Mouse (Mus musculus) hindbrain, embryonic 14.5 days (tissue): Measurements from ENCODE around the gene Pard3. TPM values are rescaled to one million over a fixed set of nuclear protein-coding genes. Genes with fewer than 3 reads are reported as not detected.

Experiments used
- ATAC-seq: fragments of 200-750 bp; cut with Nextera tagmentation; 2 replicates; pipeline ENCODE4 v1.8.0; 2017; ENCODE audit warnings: moderate number of reproducible peaks, mild to moderate bottlenecking, moderate TSS enrichment, moderate library complexity; ENCODE audit not compliant: low FRiP score
- DNase-seq: peaks from one replicate; pipeline ENCODE4 v3.0.0-alpha.2; 2015; ENCODE audit warnings: low spot score
- H3K27ac ChIP-seq: fragments of 300-500 bp; sonication (generic); 2 replicates; pipeline ENCODE4 v1.5.1; 2014; ENCODE audit warnings: mild to moderate bottlenecking, moderate library complexity
- H3K27me3 ChIP-seq: fragments of 300-500 bp; sonication (generic); 2 replicates; pipeline ENCODE4 v1.6.1; 2014; ENCODE audit warnings: mild to moderate bottlenecking, low read length, mixed read lengths; ENCODE audit not compliant: control insufficient read depth, insufficient read depth
- H3K36me3 ChIP-seq: fragments of 300-500 bp; sonication (generic); replicated peaks from 2 replicates; pipeline ENCODE4 v1.6.1; 2014; ENCODE audit not compliant: control insufficient read depth, insufficient read depth
- H3K4me1 ChIP-seq: fragments of 300-500 bp; sonication (generic); replicated peaks from 2 replicates; pipeline ENCODE4 v1.6.1; 2014; ENCODE audit warnings: antibody characterized with exemption, low read length, mixed read lengths; ENCODE audit not compliant: control insufficient read depth, insufficient read depth
- H3K4me2 ChIP-seq: fragments of 300-500 bp; sonication (generic); replicated peaks from 2 replicates; pipeline ENCODE4 v1.6.1; 2014; ENCODE audit warnings: mild to moderate bottlenecking, moderate library complexity
- H3K4me3 ChIP-seq: fragments of 300-500 bp; sonication (generic); replicated peaks from 2 replicates; pipeline ENCODE4 v1.5.1; 2014; ENCODE audit warnings: mild to moderate bottlenecking, low read length
- H3K9ac ChIP-seq: fragments of 300-500 bp; sonication (generic); 2 replicates; pipeline ENCODE4 v1.6.1; 2014
- H3K9me3 ChIP-seq: fragments of 300-500 bp; sonication (generic); 2 replicates; pipeline ENCODE4 v1.6.1; 2016; ENCODE audit warnings: low read length; ENCODE audit not compliant: control insufficient read depth
- WGBS: fragments of 180-500 bp; shearing (Covaris S2); extraction: QIAGEN DNeasy Blood & Tissue Kit; methylation state at CpG from one replicate; pipeline ENCODE4 v1.1.7; 2014; 5-methylcytosine and 5-hydroxymethylcytosine counted together
- polyA plus RNA-seq: library from polyadenylated mRNA; unstranded; fragments of >200 nt; fragmentation: Nextera tagmentation; extraction: Ambion mirVana; gene quantifications from 2 replicates; pipeline ENCODE4 v1.2.1, GENCODE M21; 2014

Pard3 gene
- polyA plus RNA-seq, 1 experiment from 2014 or later = 25.5 TPM

- H3K9me3 ChIP-seq = no peaks in the 10 kb centered on the region
- ATAC-seq (no peak), DNase-seq (no peak)
- no peak overlapping the region for H3K27ac ChIP-seq
- H3K4me1 ChIP-seq = peaks cover 51% of the 10 kb centered on the region
- H3K36me3 ChIP-seq = no peaks in the 10 kb centered on the region
- WGBS = 83% methylated on average over 7 of the region's 7 CpGs
- no peak overlapping the region for H3K4me2 ChIP-seq
- no peaks in the 10 kb centered on the region for H3K27me3 ChIP-seq
- H3K9ac ChIP-seq = no peak overlapping the region
- H3K4me3 ChIP-seq = no peak overlapping the region
Measured at GRCm38 (mm10) chr8:127076511-127076910, 12.8 kb downstream of the Pard3 start.

- H3K36me3 ChIP-seq = no peaks in the 10 kb centered on the region
- H3K4me2 ChIP-seq = no peak overlapping the region
- no peaks in the 10 kb centered on the region for H3K27me3 ChIP-seq
- no peak overlapping the region for H3K27ac ChIP-seq
- 57% methylated on average over 5 of the region's 5 CpGs for WGBS
- H3K4me3 ChIP-seq = no peak overlapping the region
- H3K9me3 ChIP-seq = no peaks in the 10 kb centered on the region
- H3K9ac ChIP-seq = no peak overlapping the region
- peaks cover 48% of the 10 kb centered on the region for H3K4me1 ChIP-seq
- DNase-seq (peak; percentile 23), ATAC-seq (no peak)
Measured at GRCm38 (mm10) chr8:127079244-127079805, 15.6 kb downstream of the Pard3 start.

- no peak overlapping the region for H3K9ac ChIP-seq
- H3K36me3 ChIP-seq = no peaks in the 10 kb centered on the region
- no peak for DNase-seq
- no peak for ATAC-seq
- no peak overlapping the region for H3K4me2 ChIP-seq
- H3K4me3 ChIP-seq = no peak overlapping the region
- 90% methylated on average over 3 of the region's 3 CpGs for WGBS
- no peaks in the 10 kb centered on the region for H3K27me3 ChIP-seq
- no peaks in the 10 kb centered on the region for H3K9me3 ChIP-seq
- no peak overlapping the region for H3K27ac ChIP-seq
- H3K4me1 ChIP-seq = peaks cover 39% of the 10 kb centered on the region
Measured at GRCm38 (mm10) chr8:127081297-127081696, 17.6 kb downstream of the Pard3 start.

GRCm38 (mm10) chr8:127082486-127082885, 18.8 kb downstream of the Pard3 start:
- Histone ChIP-seq H3K4me1 (peaks cover 39% of the 10 kb centered on the region), H3K4me2 (no peak overlapping the region), H3K4me3 (no peak overlapping the region), H3K27me3 (no peaks in the 10 kb centered on the region), H3K9me3 (no peaks in the 10 kb centered on the region), H3K9ac (no peak overlapping the region), H3K27ac (no peak overlapping the region), H3K36me3 (no peaks in the 10 kb centered on the region)
- 29% methylated on average over 2 of the region's 2 CpGs for WGBS
- no peak for ATAC-seq
- DNase-seq = no peak

- H3K27me3 ChIP-seq = no peaks in the 10 kb centered on the region
- peaks cover 40% of the 10 kb centered on the region for H3K4me1 ChIP-seq
- no peak overlapping the region for H3K4me3 ChIP-seq
- no peak for DNase-seq
- H3K9ac ChIP-seq = no peak overlapping the region
- no peak overlapping the region for H3K4me2 ChIP-seq
- no peak overlapping the region for H3K27ac ChIP-seq
- ATAC-seq = no peak
- no peaks in the 10 kb centered on the region for H3K9me3 ChIP-seq
- no peaks in the 10 kb centered on the region for H3K36me3 ChIP-seq
- WGBS = 96% methylated on average over 6 of the region's 6 CpGs
Measured at GRCm38 (mm10) chr8:127084565-127084964, 20.9 kb downstream of the Pard3 start.

GRCm38 (mm10) chr8:127087434-127087833, 23.7 kb downstream of the Pard3 start:
- Histone ChIP-seq H3K4me1 (peaks cover 26% of the 10 kb centered on the region), H3K27ac (no peak overlapping the region), H3K9me3 (no peaks in the 10 kb centered on the region), H3K4me2 (no peak overlapping the region), H3K4me3 (no peak overlapping the region), H3K27me3 (no peaks in the 10 kb centered on the region), H3K36me3 (no peaks in the 10 kb centered on the region), H3K9ac (no peak overlapping the region)
- no peak for DNase-seq
- ATAC-seq = no peak
- WGBS = 76% methylated on average over 1 of the region's 1 CpGs

- Histone ChIP-seq H3K4me3 (no peak overlapping the region), H3K27ac (0 out of 2 replicates have a peak overlapping the region, but pooled peaks have one; percentile 35), H3K4me1 (peaks cover 29% of the 10 kb centered on the region), H3K9me3 (no peaks in the 10 kb centered on the region), H3K36me3 (no peaks in the 10 kb centered on the region), H3K4me2 (no peak overlapping the region; the same call in 1 of the 2 replicates), H3K27me3 (no peaks in the 10 kb centered on the region), H3K9ac (no peak overlapping the region)
- no peak for ATAC-seq
- WGBS = 21% methylated on average over 9 of the region's 9 CpGs
- no peak for DNase-seq
Measured at GRCm38 (mm10) chr8:127088372-127088771, 24.7 kb downstream of the Pard3 start.

GRCm38 (mm10) chr8:127089021-127089420, 25.3 kb downstream of the Pard3 start:
- H3K27ac ChIP-seq = 0 out of 2 replicates have a peak overlapping the region, but pooled peaks have one; percentile 35

GRCm38 (mm10) chr8:127090435-127090834, 26.7 kb downstream of the Pard3 start:
- no peak overlapping the region for H3K27ac ChIP-seq
- 84% methylated on average over 4 of the region's 4 CpGs for WGBS
- no peaks in the 10 kb centered on the region for H3K27me3 ChIP-seq
- no peak for ATAC-seq
- H3K9me3 ChIP-seq = no peaks in the 10 kb centered on the region
- H3K4me3 ChIP-seq = no peak overlapping the region
- no peak for DNase-seq
- H3K36me3 ChIP-seq = no peaks in the 10 kb centered on the region
- H3K4me2 ChIP-seq = no peak overlapping the region
- H3K9ac ChIP-seq = no peak overlapping the region
- H3K4me1 ChIP-seq = peaks cover 34% of the 10 kb centered on the region

More at GRCm38 (mm10) chr8:127089021-127089420, 25.3 kb downstream of the Pard3 start:
- H3K4me2 ChIP-seq = no peak overlapping the region
- H3K9me3 ChIP-seq = no peaks in the 10 kb centered on the region
- H3K4me3 ChIP-seq = no peak overlapping the region
- peaks cover 34% of the 10 kb centered on the region for H3K4me1 ChIP-seq
- H3K27me3 ChIP-seq = no peaks in the 10 kb centered on the region
- no peak overlapping the region for H3K9ac ChIP-seq
- DNase-seq (no peak), ATAC-seq (no peak)
- 43% methylated on average over 8 of the region's 8 CpGs for WGBS
- no peaks in the 10 kb centered on the region for H3K36me3 ChIP-seq

- no peaks in the 10 kb centered on the region for H3K9me3 ChIP-seq
- no peaks in the 10 kb centered on the region for H3K27me3 ChIP-seq
- H3K9ac ChIP-seq = no peak overlapping the region
- no peak overlapping the region for H3K4me3 ChIP-seq
- no peak for ATAC-seq
- peaks cover 34% of the 10 kb centered on the region for H3K4me1 ChIP-seq
- H3K27ac ChIP-seq = peak overlapping the region; percentile 81
- WGBS = 67% methylated on average over 3 of the region's 3 CpGs
- no peaks in the 10 kb centered on the region for H3K36me3 ChIP-seq
- H3K4me2 ChIP-seq = no peak overlapping the region
- no peak for DNase-seq
Measured at GRCm38 (mm10) chr8:127091936-127092335, 28.2 kb downstream of the Pard3 start.
